Mouse (Mus musculus): ENCODE results near the gene Gpc6. TPM values are rescaled to one million over a fixed set of nuclear protein-coding genes. Genes with fewer than 3 reads are reported as not detected.

The Gpc6 gene
- total RNA-seq, 2 experiments from 2014 or later, result 18.0 to 19.5 TPM

GRCm38 (mm10) chr14:117916577-117916976, 991.5 kb downstream of the Gpc6 start:
- no peak for DNase-seq (ENCODE audit: low spot score in 2 of 2)

- DNase-seq (ENCODE audit: low spot score in 2 of 2), result no peak
Observed at GRCm38 (mm10) chr14:117918724-117919123, 993.6 kb downstream of the Gpc6 start.

GRCm38 (mm10) chr14:117919612-117920011, 994.5 kb downstream of the Gpc6 start:
- DNase-seq (ENCODE audit: low spot score in 2 of 2), result no peak

GRCm38 (mm10) chr14:117921393-117922014, 996.4 kb downstream of the Gpc6 start:
- DNase-seq (ENCODE audit: low spot score in 2 of 2), result no peak

GRCm38 (mm10) chr14:117923667-117924066, 998.6 kb downstream of the Gpc6 start:
- DNase-seq (ENCODE audit: low spot score in 2 of 2), result no peak

- DNase-seq (ENCODE audit: low spot score in 2 of 2), result no peak
Observed at GRCm38 (mm10) chr14:117930105-117930847, 1005.2 kb downstream of the Gpc6 start.

- no peak for DNase-seq (ENCODE audit: low spot score in 2 of 2)
Observed at GRCm38 (mm10) chr14:117930848-117931816, 1006.0 kb downstream of the Gpc6 start.

- no peak for DNase-seq (ENCODE audit: low spot score in 2 of 2)
Observed at GRCm38 (mm10) chr14:117932163-117932851, 1007.2 kb downstream of the Gpc6 start.

- DNase-seq (ENCODE audit: low spot score in 2 of 2), result peak in 1 of 2 experiments; percentile 43
Observed at GRCm38 (mm10) chr14:117938554-117938953, 1013.4 kb downstream of the Gpc6 start.

GRCm38 (mm10) chr14:117939471-117939870, 1014.4 kb downstream of the Gpc6 start:
- DNase-seq (ENCODE audit: low spot score in 2 of 2), result no peak

GRCm38 (mm10) chr14:117945920-117946503, 1020.9 kb downstream of the Gpc6 start:
- DNase-seq (ENCODE audit: low spot score in 2 of 2), result no peak

GRCm38 (mm10) chr14:117951265-117951664, 1026.2 kb downstream of the Gpc6 start:
- no peak for DNase-seq (ENCODE audit: low spot score in 2 of 2)

GRCm38 (mm10) chr14:117951686-117952085, 1026.6 kb downstream of the Gpc6 start:
- DNase-seq (ENCODE audit: low spot score in 2 of 2), result no peak

- no peak for DNase-seq (ENCODE audit: low spot score in 2 of 2)
Observed at GRCm38 (mm10) chr14:117956051-117956450, 1030.9 kb downstream of the Gpc6 start.

- peak in 1 of 2 experiments; percentile 32 for DNase-seq (ENCODE audit: low spot score in 2 of 2)
Observed at GRCm38 (mm10) chr14:117958389-117958788, 1033.3 kb downstream of the Gpc6 start.

- DNase-seq (ENCODE audit: low spot score in 2 of 2), result peak in 1 of 2 experiments; percentile 37
Observed at GRCm38 (mm10) chr14:117961267-117961666, 1036.2 kb downstream of the Gpc6 start.

GRCm38 (mm10) chr14:117961844-117962243, 1036.7 kb downstream of the Gpc6 start:
- no peak for DNase-seq (ENCODE audit: low spot score in 2 of 2)

- peak; percentile 45 to 49 for DNase-seq (ENCODE audit: low spot score in 2 of 2)
Observed at GRCm38 (mm10) chr14:117962453-117962852, 1037.3 kb downstream of the Gpc6 start.

- no peak for DNase-seq (ENCODE audit: low spot score in 2 of 2)
Observed at GRCm38 (mm10) chr14:117972576-117972975, 1047.5 kb downstream of the Gpc6 start.

- DNase-seq (ENCODE audit: low spot score in 2 of 2), result peak; percentile 75 to 77
Observed at GRCm38 (mm10) chr14:117981532-117981931, 1056.4 kb downstream of the Gpc6 start.

Measured in layer of hippocampus, postnatal 10 days (tissue).